Mouse (Mus musculus) stomach, embryonic 14.5 days (tissue): ENCODE measurements at regions not wholly inside any gene's neighbourhood (a gene's known extent, or its start where the extent isn't known, plus 50 kb on each side); places are given as distances from the start of the nearest gene placed in this dataset.

ENCODE experiments used
- ATAC-seq: fragments of 200-750 bp; cut with Nextera tagmentation; 2 replicates; pipeline ENCODE4 v1.8.0; 2017; ENCODE audit warnings: low read depth, moderate TSS enrichment; ENCODE audit not compliant: insufficient number of reproducible peaks, insufficient read depth, low FRiP score
- H3K27ac ChIP-seq: fragments of 300-500 bp; sonication (generic); 2 replicates; pipeline ENCODE4 v1.5.1; 2014; ENCODE audit warnings: mild to moderate bottlenecking, low read length, moderate library complexity, mixed read lengths
- H3K27me3 ChIP-seq: fragments of 300-500 bp; sonication (generic); 2 replicates; pipeline ENCODE4 v1.6.1; 2014; ENCODE audit warnings: low read length, control low read depth, mixed read lengths; ENCODE audit not compliant: control insufficient read depth, insufficient read depth
- H3K36me3 ChIP-seq: fragments of 300-500 bp; sonication (generic); 2 replicates; pipeline ENCODE4 v1.6.1; 2014; ENCODE audit warnings: mild to moderate bottlenecking, control low read depth, low read length, moderate library complexity, mixed read lengths; ENCODE audit not compliant: control insufficient read depth, insufficient read depth
- H3K4me1 ChIP-seq: fragments of 300-500 bp; sonication (generic); 2 replicates; pipeline ENCODE4 v1.6.1; 2014; ENCODE audit warnings: low read length, control low read depth, mixed read lengths; ENCODE audit not compliant: control insufficient read depth, insufficient read depth
- H3K4me2 ChIP-seq: fragments of 300-500 bp; sonication (generic); replicated peaks from 2 replicates; pipeline ENCODE4 v1.6.1; 2014; ENCODE audit warnings: low read depth, low read length, control low read depth
- H3K4me3 ChIP-seq: fragments of 300-500 bp; sonication (generic); 2 replicates; pipeline ENCODE4 v1.5.1; 2014; ENCODE audit warnings: low read depth, low read length, control low read depth
- H3K9ac ChIP-seq: fragments of 300-500 bp; sonication (generic); replicated peaks from 2 replicates; pipeline ENCODE4 v1.6.1; 2014; ENCODE audit warnings: low read depth, mild to moderate bottlenecking, control low read depth, low read length, moderate library complexity, mixed read lengths
- H3K9me3 ChIP-seq: fragments of 300-500 bp; sonication (generic); 2 replicates; pipeline ENCODE4 v1.6.1; 2016; ENCODE audit warnings: low read depth, low read length, control low read depth; ENCODE audit not compliant: control insufficient read depth
- WGBS: fragments of 180-500 bp; shearing (Covaris S2); extraction: QIAGEN DNeasy Blood & Tissue Kit; methylation state at CpG from one replicate; pipeline ENCODE4 v1.1.7; 2014; 5-methylcytosine and 5-hydroxymethylcytosine counted together

DNA sequence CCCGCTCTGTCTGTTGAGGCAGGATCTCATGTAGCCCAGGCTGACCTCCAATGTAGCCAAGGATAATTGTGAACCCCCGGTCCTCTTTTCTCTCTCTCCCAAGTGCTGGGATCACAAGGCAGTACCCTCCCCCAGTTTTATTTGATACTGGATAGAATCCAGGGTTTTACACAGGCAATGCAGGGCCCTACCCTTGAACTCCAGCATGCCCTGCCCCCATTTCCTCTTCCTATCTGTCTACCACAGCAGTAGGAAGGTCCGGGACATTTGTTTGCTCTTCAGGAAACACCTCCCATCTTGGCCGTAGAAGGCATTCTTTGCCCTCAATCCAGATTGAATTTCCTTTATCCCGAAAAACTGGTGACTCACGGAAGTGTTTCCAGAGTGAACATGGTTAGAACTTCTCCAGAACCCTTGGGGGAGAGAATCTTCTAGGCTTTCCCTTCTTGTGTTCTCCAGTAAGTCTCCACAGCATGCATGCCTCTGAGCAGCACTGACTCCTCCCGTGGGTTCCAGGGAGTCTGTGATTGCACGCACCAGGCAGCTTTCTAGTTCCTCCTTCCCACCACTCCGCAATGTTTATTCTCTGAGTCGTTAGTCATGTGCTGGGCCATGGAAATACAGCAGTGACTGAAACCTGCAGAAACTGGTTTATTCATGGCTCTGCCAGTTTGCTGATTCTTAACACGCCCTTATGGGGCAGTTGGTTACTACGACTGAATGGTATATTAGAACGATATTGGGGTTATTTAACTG lies 146.3 kb upstream of the Zfp64 start:
- Histone ChIP-seq H3K36me3 (no peaks in the 10 kb centered on the region), H3K27me3 (no peaks in the 10 kb centered on the region), H3K9me3 (peaks cover 7% of the 10 kb centered on the region; the same call in 1 of the 2 replicates), H3K4me2 (no peak overlapping the region), H3K4me3 (no peak overlapping the region), H3K9ac (no peak overlapping the region), H3K4me1 (no peaks in the 10 kb centered on the region), H3K27ac (no peak overlapping the region)
- ATAC-seq: no peak
- WGBS: 84% methylated on average over 13 of the region's 13 CpGs

DNA sequence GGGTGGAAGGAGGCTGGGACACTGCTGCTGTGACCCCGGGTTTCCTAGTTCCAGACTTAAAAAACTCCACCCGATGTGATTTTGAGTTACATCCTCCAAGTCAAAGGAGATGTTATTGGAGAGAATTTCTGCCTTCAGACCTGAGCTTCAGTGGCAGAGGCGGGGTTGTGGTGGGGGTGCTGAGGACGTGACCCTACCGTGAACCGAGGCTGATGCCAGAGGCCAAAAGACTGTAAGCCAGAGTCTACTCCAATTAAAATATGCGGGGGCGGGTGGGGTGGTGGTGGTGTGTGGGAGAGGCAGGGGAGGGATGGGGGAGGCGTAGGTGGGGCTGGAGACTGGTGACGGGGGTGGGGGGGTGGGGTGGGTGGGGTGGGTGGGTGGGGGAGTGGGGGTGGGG lies 145.1 kb upstream of the Zfp64 start:
- Histone ChIP-seq H3K4me3 (no peak overlapping the region), H3K36me3 (no peaks in the 10 kb centered on the region), H3K27me3 (no peaks in the 10 kb centered on the region), H3K27ac (no peak overlapping the region), H3K4me1 (no peaks in the 10 kb centered on the region), H3K9me3 (peaks cover 7% of the 10 kb centered on the region; the same call in 1 of the 2 replicates), H3K4me2 (no peak overlapping the region), H3K9ac (no peak overlapping the region)
- ATAC-seq: no peak
- 77% methylated on average over 8 of the region's 10 CpGs for WGBS

DNA sequence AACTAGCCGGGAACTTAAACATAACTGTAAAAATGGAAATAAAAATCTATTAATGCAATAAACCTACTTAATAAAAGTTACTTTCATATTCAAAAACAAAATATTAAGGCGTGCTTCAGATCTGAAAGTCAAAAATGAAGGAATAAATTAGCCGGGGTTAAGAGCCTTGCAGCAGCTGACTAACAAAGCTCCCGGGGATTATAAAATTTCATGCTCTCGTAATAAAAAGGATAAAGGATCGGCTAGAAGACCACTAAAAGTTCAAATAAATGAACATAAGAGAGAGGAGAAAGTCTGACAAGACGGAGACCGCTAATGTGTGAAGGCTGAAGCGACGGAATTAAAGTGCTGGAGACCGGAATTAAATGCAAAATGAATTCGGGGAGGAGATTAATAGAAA lies 144.3 kb upstream of the Zfp64 start:
- no peaks in the 10 kb centered on the region for H3K4me1 ChIP-seq
- WGBS: 86% methylated on average over 12 of the region's 12 CpGs
- no peak overlapping the region for H3K27ac ChIP-seq
- no peaks in the 10 kb centered on the region for H3K27me3 ChIP-seq
- no peak overlapping the region for H3K4me2 ChIP-seq
- H3K9me3 ChIP-seq: peaks cover 7% of the 10 kb centered on the region; the same call in 1 of the 2 replicates
- H3K4me3 ChIP-seq: no peak overlapping the region
- H3K9ac ChIP-seq: no peak overlapping the region
- no peaks in the 10 kb centered on the region for H3K36me3 ChIP-seq
- no peak for ATAC-seq

DNA sequence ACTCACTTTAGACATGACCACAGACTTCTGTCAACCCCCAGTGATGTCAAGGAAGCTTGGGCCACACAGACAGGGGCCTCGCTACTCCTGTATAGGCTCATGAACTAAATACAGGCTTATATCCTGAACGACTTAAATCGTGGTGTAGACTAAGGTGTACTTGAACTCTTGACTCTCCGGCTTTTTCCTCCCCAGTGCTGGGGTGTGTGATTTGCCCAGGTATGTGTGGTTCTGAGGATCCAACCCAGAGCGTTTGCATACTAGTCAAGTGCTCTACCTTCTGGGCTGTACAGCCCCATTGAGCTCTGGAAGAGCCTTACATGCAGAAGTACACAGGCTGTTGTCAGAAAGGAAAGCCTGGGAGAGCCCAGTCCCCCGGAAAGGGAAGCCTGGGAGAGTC lies 143.2 kb upstream of the Zfp64 start:
- Histone ChIP-seq H3K4me1 (no peaks in the 10 kb centered on the region), H3K4me2 (no peak overlapping the region), H3K36me3 (no peaks in the 10 kb centered on the region), H3K27me3 (no peaks in the 10 kb centered on the region), H3K9me3 (peaks cover 7% of the 10 kb centered on the region; the same call in 1 of the 2 replicates), H3K4me3 (no peak overlapping the region), H3K27ac (no peak overlapping the region), H3K9ac (no peak overlapping the region)
- ATAC-seq: no peak
- WGBS: 82% methylated on average over 6 of the region's 6 CpGs

DNA sequence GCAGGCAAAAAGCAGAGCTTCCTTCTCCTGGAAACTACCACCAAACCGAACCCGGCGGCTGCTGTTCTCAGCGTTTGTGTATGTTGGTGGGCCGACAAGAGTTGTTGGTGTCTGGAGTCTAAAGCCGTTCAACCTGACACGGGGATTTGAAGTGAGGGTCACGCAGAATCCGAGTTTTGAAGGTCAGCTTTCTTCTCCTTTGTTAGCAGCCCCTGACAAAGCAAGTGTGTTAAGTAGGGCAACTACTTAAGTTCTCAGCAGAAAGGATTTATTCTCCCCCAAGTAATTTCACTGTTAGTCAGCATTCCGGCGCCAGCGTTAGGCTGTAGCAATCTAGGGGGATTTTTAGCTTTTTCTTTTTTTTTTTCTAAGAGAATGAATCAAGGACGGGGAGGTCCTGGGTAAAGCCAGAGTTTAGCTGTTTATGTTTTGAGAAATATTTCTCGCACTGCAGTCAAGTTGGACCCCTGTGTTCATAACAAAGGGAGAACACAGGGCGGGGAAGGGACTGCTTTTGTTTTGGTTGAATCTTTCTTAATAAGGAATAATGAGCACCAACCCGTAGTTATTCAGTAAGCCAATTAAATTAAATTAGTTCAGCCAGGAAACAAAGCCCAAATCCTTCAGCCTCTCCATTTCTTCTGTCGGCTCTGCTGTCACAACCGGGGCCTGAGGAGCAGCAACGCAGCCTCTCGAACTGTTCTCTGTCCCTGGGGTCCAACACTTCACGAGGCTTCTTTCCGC lies 138.8 kb upstream of the Zfp64 start:
- H3K9me3 ChIP-seq: peaks cover 4% of the 10 kb centered on the region
- no peak overlapping the region for H3K4me2 ChIP-seq
- WGBS: 72% methylated on average over 22 of the region's 22 CpGs
- no peak for ATAC-seq
- no peak overlapping the region for H3K27ac ChIP-seq
- H3K36me3 ChIP-seq: no peaks in the 10 kb centered on the region
- H3K9ac ChIP-seq: no peak overlapping the region
- H3K27me3 ChIP-seq: no peaks in the 10 kb centered on the region
- no peak overlapping the region for H3K4me3 ChIP-seq
- no peaks in the 10 kb centered on the region for H3K4me1 ChIP-seq

DNA sequence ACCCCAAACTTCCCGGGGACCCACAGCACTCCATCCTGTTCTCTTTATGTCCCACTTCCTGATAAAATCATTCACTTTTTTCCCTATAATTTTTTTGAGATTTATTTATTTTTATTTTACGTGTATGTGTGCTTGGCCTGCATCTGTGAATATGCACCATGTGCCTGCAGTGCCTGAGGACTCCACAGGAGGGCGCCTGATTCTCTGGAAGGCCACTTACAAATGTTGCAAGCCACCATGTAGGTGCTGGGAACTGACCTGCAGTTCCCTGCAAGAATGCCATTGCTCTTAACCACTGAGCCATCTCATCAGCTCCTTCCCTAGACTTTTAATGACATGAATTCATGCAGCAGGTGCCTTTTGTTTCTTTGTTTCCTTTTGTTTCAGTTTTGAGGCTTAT lies 134.9 kb upstream of the Zfp64 start:
- Histone ChIP-seq H3K4me3 (no peak overlapping the region), H3K4me2 (no peak overlapping the region), H3K9ac (no peak overlapping the region), H3K27ac (no peak overlapping the region), H3K4me1 (no peaks in the 10 kb centered on the region), H3K9me3 (peaks cover 4% of the 10 kb centered on the region), H3K27me3 (no peaks in the 10 kb centered on the region), H3K36me3 (no peaks in the 10 kb centered on the region)
- ATAC-seq: no peak
- 82% methylated on average over 3 of the region's 3 CpGs for WGBS

DNA sequence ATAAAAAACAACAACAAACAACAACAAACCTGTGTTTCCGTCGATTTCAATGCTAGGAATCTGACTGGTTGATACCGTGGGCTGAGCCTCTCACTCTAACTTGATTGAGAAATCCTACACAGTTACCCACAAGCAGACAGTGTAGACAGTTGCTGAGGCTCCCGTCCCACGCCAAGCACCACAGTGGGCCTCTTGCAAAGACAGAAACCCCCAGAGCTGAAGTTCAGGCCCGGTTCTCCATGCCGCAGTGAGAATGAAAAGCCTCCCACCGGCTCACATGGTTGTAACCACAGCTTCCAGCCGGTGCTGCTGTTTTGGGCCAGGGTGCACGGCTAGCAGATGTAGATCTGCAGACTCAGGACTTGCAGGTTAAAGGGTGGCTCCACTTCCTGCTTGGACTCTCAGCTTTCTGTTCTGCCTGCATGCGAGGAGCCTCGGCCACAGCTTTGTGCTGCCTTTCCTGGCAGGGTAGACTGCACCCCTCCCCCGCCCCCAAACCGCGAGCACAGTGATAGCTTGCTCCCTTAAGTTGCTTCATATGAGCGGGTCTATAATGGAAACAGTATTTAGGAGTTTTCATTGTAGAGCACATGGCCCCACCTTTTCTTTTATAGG lies 133.6 kb upstream of the Zfp64 start:
- no peak overlapping the region for H3K4me2 ChIP-seq

DNA sequence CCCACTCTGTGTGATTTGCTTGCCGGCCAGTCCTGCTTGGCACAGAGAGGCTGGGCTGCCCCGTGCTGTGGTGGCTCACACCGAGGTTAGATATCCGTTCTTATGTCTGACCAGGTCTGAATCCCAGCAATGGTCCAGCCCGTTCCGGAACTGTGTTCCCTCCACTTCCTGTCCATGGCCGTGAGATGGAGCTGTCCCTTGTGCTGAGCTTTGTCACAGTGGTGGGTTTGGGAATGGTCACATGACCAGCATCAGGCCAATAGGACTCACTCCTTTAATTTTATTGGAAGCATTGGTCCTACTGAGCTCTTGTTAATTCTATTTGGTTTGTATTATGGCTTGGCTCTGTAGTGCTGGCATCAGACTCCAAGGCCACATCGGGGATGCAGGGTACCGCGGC lies 132.9 kb upstream of the Zfp64 start:
- H3K4me3 ChIP-seq: no peak overlapping the region
- ATAC-seq: no peak
- H3K27ac ChIP-seq: no peak overlapping the region
- H3K9me3 ChIP-seq: peaks cover 4% of the 10 kb centered on the region
- no peaks in the 10 kb centered on the region for H3K27me3 ChIP-seq
- H3K4me2 ChIP-seq: no peak overlapping the region
- 82% methylated on average over 10 of the region's 10 CpGs for WGBS
- H3K36me3 ChIP-seq: no peaks in the 10 kb centered on the region
- no peak overlapping the region for H3K9ac ChIP-seq
- no peaks in the 10 kb centered on the region for H3K4me1 ChIP-seq

More for the DNA sequence above, 133.6 kb upstream of the Zfp64 start:
- no peaks in the 10 kb centered on the region for H3K36me3 ChIP-seq
- H3K27me3 ChIP-seq: no peaks in the 10 kb centered on the region
- H3K4me1 ChIP-seq: no peaks in the 10 kb centered on the region
- H3K27ac ChIP-seq: no peak overlapping the region
- peaks cover 4% of the 10 kb centered on the region for H3K9me3 ChIP-seq
- ATAC-seq: no peak
- H3K4me3 ChIP-seq: no peak overlapping the region
- no peak overlapping the region for H3K9ac ChIP-seq
- 70% methylated on average over 16 of the region's 16 CpGs for WGBS
